Mouse (Mus musculus): ENCODE data around the gene P2ry12. TPM values are rescaled to one million over a fixed set of nuclear protein-coding genes. Genes with fewer than 3 reads are reported as not detected.

Gene P2ry12
- polyA plus RNA-seq (2014; fragmentation: Nextera tagmentation; extraction: Ambion mirVana), result 9.2 and 10.9 TPM in 2 replicates

DNA sequence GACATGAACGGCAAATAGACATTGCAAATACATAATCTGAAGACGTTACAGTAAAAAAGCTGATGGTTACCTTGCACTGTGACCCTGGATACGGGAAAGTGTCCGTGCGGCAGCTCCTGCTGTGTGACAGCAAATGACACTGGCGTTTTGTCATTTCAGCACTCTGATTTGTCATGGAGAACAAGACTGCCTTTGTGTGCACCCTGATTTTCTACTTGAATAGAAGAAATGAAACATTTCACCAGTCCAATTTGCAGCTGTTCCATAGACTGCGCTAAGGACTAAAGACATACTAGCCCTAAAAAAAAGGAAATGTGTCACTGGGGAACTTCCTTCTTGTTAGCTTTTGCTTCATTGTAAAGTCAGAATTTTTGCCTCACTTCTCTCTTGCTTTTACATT lies at the start of gene P2ry12:
P2ry12 (minus strand) TSS at position 168 of the 400 bp plus-strand sequence.
- Histone ChIP-seq H3K36me3 (ENCODE audit: control insufficient read depth, insufficient read depth, low read length) (no peaks in the 10 kb centered on the region; the same call in 1 of the 2 replicates), H3K27ac (ENCODE audit: low read depth, low read length) (no peak within 1 kb of the TSS), H3K4me1 (ENCODE audit: control insufficient read depth, insufficient read depth, low read length) (peaks cover 10% of the 10 kb centered on the region), H3K4me2 (ENCODE audit: low read length) (0 out of 2 replicates have a peak within 1 kb of the TSS, but pooled peaks have one; percentile 23), H3K9me3 (replicated peaks; ENCODE audit: control insufficient read depth, low read length) (no peaks in the 10 kb centered on the region), H3K27me3 (replicated peaks; ENCODE audit: control insufficient read depth, insufficient read depth, low read length) (no peaks in the 10 kb centered on the region), H3K9ac (ENCODE audit: low read length) (no peak within 1 kb of the TSS), H3K4me3 (ENCODE audit: low read depth, low read length) (no peak within 1 kb of the TSS)
- WGBS, result 3% methylated on average over 7 of the region's 7 CpGs
- ATAC-seq, result peak; percentile 33; the same call in 1 of the 2 replicates
- peak; percentile 53 for DNase-seq (ENCODE audit: low spot score)

GRCm38 (mm10) chr3:59305518-59305917 lies 42.8 kb upstream of the P2ry12 start:
- Histone ChIP-seq H3K27me3 (replicated peaks; ENCODE audit: control insufficient read depth, insufficient read depth, low read length) (no peaks in the 10 kb centered on the region), H3K4me2 (ENCODE audit: low read length) (no peak overlapping the region), H3K4me3 (ENCODE audit: low read depth, low read length) (no peak overlapping the region), H3K9ac (ENCODE audit: low read length) (no peak overlapping the region), H3K36me3 (ENCODE audit: control insufficient read depth, insufficient read depth, low read length) (no peaks in the 10 kb centered on the region), H3K9me3 (replicated peaks; ENCODE audit: control insufficient read depth, low read length) (no peaks in the 10 kb centered on the region), H3K4me1 (ENCODE audit: control insufficient read depth, insufficient read depth, low read length) (no peaks in the 10 kb centered on the region), H3K27ac (ENCODE audit: low read depth, low read length) (no peak overlapping the region)
- DNase-seq (ENCODE audit: low spot score), result no peak
- WGBS, result 95% methylated on average over 2 of the region's 2 CpGs
- ATAC-seq, result no peak

GRCm38 (mm10) chr3:59304944-59305343 lies 42.3 kb upstream of the P2ry12 start:
- H3K9me3 ChIP-seq (replicated peaks; ENCODE audit: control insufficient read depth, low read length), result no peaks in the 10 kb centered on the region
- WGBS, result 96% methylated on average over 5 of the region's 5 CpGs
- no peaks in the 10 kb centered on the region for H3K27me3 ChIP-seq (replicated peaks; ENCODE audit: control insufficient read depth, insufficient read depth, low read length)
- no peaks in the 10 kb centered on the region for H3K4me1 ChIP-seq (ENCODE audit: control insufficient read depth, insufficient read depth, low read length)
- no peak overlapping the region for H3K4me2 ChIP-seq (ENCODE audit: low read length)
- ATAC-seq (no peak), DNase-seq (ENCODE audit: low spot score) (no peak)
- H3K9ac ChIP-seq (ENCODE audit: low read length), result no peak overlapping the region
- H3K4me3 ChIP-seq (ENCODE audit: low read depth, low read length), result no peak overlapping the region
- H3K36me3 ChIP-seq (ENCODE audit: control insufficient read depth, insufficient read depth, low read length), result no peaks in the 10 kb centered on the region
- no peak overlapping the region for H3K27ac ChIP-seq (ENCODE audit: low read depth, low read length)

DNA sequence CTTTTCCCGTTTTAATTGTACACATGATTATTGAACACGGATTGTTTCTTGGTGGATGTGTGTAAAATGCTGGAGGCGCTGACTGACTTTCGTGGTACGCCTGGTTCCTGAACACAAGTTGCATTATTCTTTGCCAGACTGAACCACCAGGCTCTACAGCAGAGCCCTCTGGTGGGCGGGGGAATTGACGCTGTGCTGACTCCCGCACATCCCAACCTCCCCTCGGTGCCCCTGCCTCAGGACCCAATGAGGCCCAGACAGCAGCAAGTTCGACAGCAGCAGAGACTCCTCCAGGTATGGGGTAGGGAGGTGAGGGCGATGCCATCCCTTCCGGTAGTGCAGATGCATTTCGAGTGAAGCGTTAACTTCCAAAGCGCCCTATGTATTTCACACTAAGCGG lies 35.0 kb upstream of the P2ry12 start:
- no peak overlapping the region for H3K9ac ChIP-seq (ENCODE audit: low read length)
- H3K27ac ChIP-seq (ENCODE audit: low read depth, low read length), result no peak overlapping the region
- H3K27me3 ChIP-seq (replicated peaks; ENCODE audit: control insufficient read depth, insufficient read depth, low read length), result no peaks in the 10 kb centered on the region
- no peaks in the 10 kb centered on the region for H3K36me3 ChIP-seq (ENCODE audit: control insufficient read depth, insufficient read depth, low read length)
- no peak overlapping the region for H3K4me2 ChIP-seq (ENCODE audit: low read length)
- H3K4me1 ChIP-seq (ENCODE audit: control insufficient read depth, insufficient read depth, low read length), result no peaks in the 10 kb centered on the region
- H3K4me3 ChIP-seq (ENCODE audit: low read depth, low read length), result no peak overlapping the region
- H3K9me3 ChIP-seq (replicated peaks; ENCODE audit: control insufficient read depth, low read length), result no peaks in the 10 kb centered on the region
- 89% methylated on average over 16 of the region's 16 CpGs for WGBS
- DNase-seq (ENCODE audit: low spot score) (no peak), ATAC-seq (no peak)

- WGBS, result 94% methylated on average over 5 of the region's 5 CpGs
- Histone ChIP-seq H3K4me3 (ENCODE audit: low read depth, low read length) (no peak overlapping the region), H3K27ac (ENCODE audit: low read depth, low read length) (no peak overlapping the region), H3K9ac (ENCODE audit: low read length) (no peak overlapping the region), H3K9me3 (replicated peaks; ENCODE audit: control insufficient read depth, low read length) (no peaks in the 10 kb centered on the region), H3K4me2 (ENCODE audit: low read length) (no peak overlapping the region), H3K27me3 (replicated peaks; ENCODE audit: control insufficient read depth, insufficient read depth, low read length) (no peaks in the 10 kb centered on the region), H3K4me1 (ENCODE audit: control insufficient read depth, insufficient read depth, low read length) (no peaks in the 10 kb centered on the region), H3K36me3 (ENCODE audit: control insufficient read depth, insufficient read depth, low read length) (no peaks in the 10 kb centered on the region)
- DNase-seq (ENCODE audit: low spot score), result no peak
- no peak for ATAC-seq
Observed at GRCm38 (mm10) chr3:59296563-59297130, 34.0 kb upstream of the P2ry12 start.

DNA sequence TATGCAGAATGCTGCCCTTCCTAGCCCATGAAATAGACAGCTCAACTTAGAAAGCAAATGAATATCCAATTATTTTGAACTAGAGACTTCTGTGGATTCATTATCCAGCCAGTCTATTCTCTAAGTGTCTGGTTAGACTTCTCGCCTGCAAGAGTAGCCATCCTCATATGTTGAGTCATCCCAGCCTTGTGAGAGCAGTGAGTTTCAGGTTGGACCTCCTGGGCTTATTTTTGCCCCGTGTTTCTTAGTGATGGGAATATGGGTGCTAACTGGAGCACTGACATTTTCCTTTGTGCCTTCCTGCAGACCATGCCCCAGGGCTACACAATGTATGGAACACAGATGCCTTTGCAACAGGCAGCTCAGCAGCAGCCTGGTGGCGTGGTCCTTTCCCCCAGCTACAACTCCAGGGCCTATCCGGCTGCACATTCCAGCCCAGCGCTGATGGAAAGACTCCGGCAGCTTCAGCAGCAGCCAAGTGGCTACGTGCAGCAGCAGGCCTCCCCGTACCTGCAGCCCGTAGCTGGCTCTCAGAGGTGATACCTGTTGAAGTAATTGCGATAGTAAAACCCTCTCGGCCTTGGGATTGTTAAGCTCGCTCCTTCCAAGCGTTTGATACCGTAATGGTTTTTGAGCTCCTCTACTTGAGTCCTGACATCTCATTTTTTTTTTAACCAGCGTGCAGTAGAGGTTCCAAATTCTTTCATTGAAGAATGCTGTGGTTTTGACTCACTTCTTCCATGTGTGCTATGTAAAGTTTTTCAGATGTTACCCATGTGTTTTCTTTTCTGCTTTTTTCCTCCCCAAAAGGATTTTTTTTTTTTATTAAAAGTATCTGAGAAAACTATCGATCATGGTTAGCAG lies 33.3 kb upstream of the P2ry12 start:
- WGBS, result 87% methylated on average over 16 of the region's 16 CpGs
- no peak overlapping the region for H3K9ac ChIP-seq (ENCODE audit: low read length)
- no peaks in the 10 kb centered on the region for H3K36me3 ChIP-seq (ENCODE audit: control insufficient read depth, insufficient read depth, low read length)
- ATAC-seq (no peak), DNase-seq (ENCODE audit: low spot score) (no peak)
- H3K4me2 ChIP-seq (ENCODE audit: low read length), result no peak overlapping the region
- H3K27me3 ChIP-seq (replicated peaks; ENCODE audit: control insufficient read depth, insufficient read depth, low read length), result no peaks in the 10 kb centered on the region
- H3K4me1 ChIP-seq (ENCODE audit: control insufficient read depth, insufficient read depth, low read length), result no peaks in the 10 kb centered on the region
- H3K9me3 ChIP-seq (replicated peaks; ENCODE audit: control insufficient read depth, low read length), result no peaks in the 10 kb centered on the region
- no peak overlapping the region for H3K27ac ChIP-seq (ENCODE audit: low read depth, low read length)
- no peak overlapping the region for H3K4me3 ChIP-seq (ENCODE audit: low read depth, low read length)

GRCm38 (mm10) chr3:59293437-59294199 lies 30.9 kb upstream of the P2ry12 start:
- H3K4me3 ChIP-seq (ENCODE audit: low read depth, low read length), result no peak overlapping the region
- no peaks in the 10 kb centered on the region for H3K36me3 ChIP-seq (ENCODE audit: control insufficient read depth, insufficient read depth, low read length)
- DNase-seq (ENCODE audit: low spot score), result no peak
- no peaks in the 10 kb centered on the region for H3K27me3 ChIP-seq (replicated peaks; ENCODE audit: control insufficient read depth, insufficient read depth, low read length)
- no peak overlapping the region for H3K9ac ChIP-seq (ENCODE audit: low read length)
- no peaks in the 10 kb centered on the region for H3K9me3 ChIP-seq (replicated peaks; ENCODE audit: control insufficient read depth, low read length)
- no peak overlapping the region for H3K27ac ChIP-seq (ENCODE audit: low read depth, low read length)
- H3K4me1 ChIP-seq (ENCODE audit: control insufficient read depth, insufficient read depth, low read length), result no peaks in the 10 kb centered on the region
- WGBS, result 74% methylated on average over 5 of the region's 5 CpGs
- no peak overlapping the region for H3K4me2 ChIP-seq (ENCODE audit: low read length)
- no peak for ATAC-seq

GRCm38 (mm10) chr3:59290551-59290950 lies 27.9 kb upstream of the P2ry12 start:
- Histone ChIP-seq H3K27ac (ENCODE audit: low read depth, low read length) (no peak overlapping the region), H3K4me2 (ENCODE audit: low read length) (no peak overlapping the region), H3K27me3 (replicated peaks; ENCODE audit: control insufficient read depth, insufficient read depth, low read length) (no peaks in the 10 kb centered on the region), H3K9ac (ENCODE audit: low read length) (no peak overlapping the region), H3K4me3 (ENCODE audit: low read depth, low read length) (no peak overlapping the region), H3K36me3 (ENCODE audit: control insufficient read depth, insufficient read depth, low read length) (no peaks in the 10 kb centered on the region), H3K9me3 (replicated peaks; ENCODE audit: control insufficient read depth, low read length) (no peaks in the 10 kb centered on the region), H3K4me1 (ENCODE audit: control insufficient read depth, insufficient read depth, low read length) (no peaks in the 10 kb centered on the region)
- 70% methylated on average over 2 of the region's 2 CpGs for WGBS
- DNase-seq (ENCODE audit: low spot score) (no peak), ATAC-seq (no peak)

Measured in forebrain, embryonic 14.5 days (tissue).